ENCODE assay signal across 8 mouse cellular contexts in genomic region chr11:80489882-80490196, GRCm38 (mm10). TPM values are rescaled to one million over a fixed set of nuclear protein-coding genes. Genes with fewer than 3 reads are reported as not detected.
DNase-seq lines count a peak whose midpoint lies in the region; ATAC-seq and TF ChIP-seq lines count a peak whose summit lies in the region.

No protein-coding gene starts in this region.

- H3K36me3 ChIP-seq in limb, embryonic 14.5 days (ENCODE audit: control insufficient read depth, insufficient read depth, low read length) = no peaks in the 10 kb centered on the region

- peak; percentile 81 for ATAC-seq in common myeloid progenitor, adult 5-6 weeks (replicated peaks; ENCODE audit: low read depth, poor library complexity, severe bottlenecking)
- no peak for ATAC-seq in limb, embryonic 14.5 days (ENCODE audit: low FRiP score, low read depth)

- DNase-seq in layer of hippocampus, adult 2 months (ENCODE audit: low spot score in 2 of 2) = no peak
- DNase-seq in layer of hippocampus, adult 8-10 months (ENCODE audit: low spot score in 2 of 2) = no peak
- DNase-seq in limb, embryonic 14.5 days (ENCODE audit: low spot score) = no peak
- DNase-seq in natural killer cell, adult 2 months (ENCODE audit: low spot score in 2 of 2) = peak; percentile 38 to 47
- DNase-seq in frontal cortex, postnatal 14 days (ENCODE audit: low spot score in 2 of 2) = no peak
- DNase-seq in kidney, postnatal 14 days = no peak
- DNase-seq in heart, adult 8-10 months (ENCODE audit: low spot score) = no peak

- WGBS in limb, embryonic 14.5 days = 40% methylated on average over 5 of the region's 5 CpGs

- no peak overlapping the region for H3K9ac ChIP-seq in limb, embryonic 14.5 days (ENCODE audit: low read depth, low read length, severe bottlenecking)

- no peaks in the 10 kb centered on the region for H3K27me3 ChIP-seq in limb, embryonic 14.5 days (ENCODE audit: control insufficient read depth, insufficient read depth, low read length)

- H3K4me1 ChIP-seq in limb, embryonic 14.5 days (ENCODE audit: control insufficient read depth, insufficient read depth, low read length) = peaks cover 8% of the 10 kb centered on the region; the same call in 1 of the 2 replicates

- peak overlapping the region; percentile 93 for H3K27ac ChIP-seq in layer of hippocampus, adult 2 months
- 0 out of 2 replicates have a peak overlapping the region, but pooled peaks have one; percentile 26 for H3K27ac ChIP-seq in limb, embryonic 14.5 days (replicated peaks; ENCODE audit: low read depth, low read length)

- H3K4me3 ChIP-seq in layer of hippocampus, adult 2 months = no peak overlapping the region
- H3K4me3 ChIP-seq in limb, embryonic 14.5 days (replicated peaks; ENCODE audit: low read length) = no peak overlapping the region

- no peaks in the 10 kb centered on the region for H3K9me3 ChIP-seq in limb, embryonic 14.5 days (ENCODE audit: control insufficient read depth, low read length)

- H3K4me2 ChIP-seq in limb, embryonic 14.5 days (replicated peaks; ENCODE audit: low read depth, low read length, severe bottlenecking) = no peak overlapping the region

- TF ChIP-seq CTCF in layer of hippocampus, adult 2 months (conservative IDR thresholded peaks at IDR 0.05) = no peak

- no peak for TF ChIP-seq POLR2A in limb, embryonic 14.5 days (IDR thresholded peaks at IDR 0.05; ENCODE audit: borderline replicate concordance, extremely low read depth, insufficient read depth, insufficient read length)

RNA-seq across cellular contexts. Expression of gene Cdk5r1, which starts 13.0 kb away (rescaled TPM):
- total RNA-seq in layer of hippocampus, adult 2 months (2021) = 100 to 1,000 TPM; 218 to 227 TPM
- 100 to 1,000 TPM; 180 to 207 (median 189) TPM for total RNA-seq in layer of hippocampus, adult 8-10 months (2022)
- total RNA-seq in common myeloid progenitor, adult 5-6 weeks (2017) = 1.5 and 6.5 TPM in 2 replicates
- 12.3 and 12.6 TPM in 2 replicates for polyA plus RNA-seq in limb, embryonic 14.5 days (2012; rRNA removed)
- 2.8 and 3.0 TPM in 2 replicates for polyA plus RNA-seq in limb, embryonic 14.5 days (2014; fragmentation: Nextera tagmentation; extraction: Ambion mirVana)
- total RNA-seq in heart, adult 8-10 months (2022) = 1 to 10 TPM in 2 of 4 experiments, under 1 TPM in 2; 0.85 to 4.1 (median 1.4) TPM

Comparison
In these comparisons a context has a peak if more than half of its experiments do, and no peak if none do; other contexts are left out.
1. DNase-seq: peak in natural killer cell, adult 2 months (2 of 2); none in layer of hippocampus, adult 2 months (0 of 2), layer of hippocampus, adult 8-10 months (0 of 2), limb, embryonic 14.5 days (single experiment), frontal cortex, postnatal 14 days (0 of 2), kidney, postnatal 14 days (single experiment) and heart, adult 8-10 months (single experiment).
2. RNA of gene Cdk5r1, which starts 13.0 kb away (total RNA-seq): 218 to 227 TPM in layer of hippocampus, adult 2 months and 180 to 207 TPM in layer of hippocampus, adult 8-10 months; 0.85 to 4.1 TPM in heart, adult 8-10 months and 1.5 to 6.5 TPM in common myeloid progenitor, adult 5-6 weeks; every median in the first group is over 10 times any median in the second.